Mouse (Mus musculus): Measurements from ENCODE around the gene Tyw3. TPM values are rescaled to one million over a fixed set of nuclear protein-coding genes. Genes with fewer than 3 reads are reported as not detected.

Gene Tyw3
- polyA plus RNA-seq, 1 experiment from 2014 or later = 13.4 TPM

- Histone ChIP-seq H3K4me3 (ENCODE audit: low read depth, low read length) (no peak overlapping the region), H3K4me1 (ENCODE audit: control insufficient read depth, insufficient read depth, low read length) (peaks cover 8% of the 10 kb centered on the region), H3K27me3 (ENCODE audit: control insufficient read depth, insufficient read depth, low read depth, low read length) (peaks cover 6% of the 10 kb centered on the region), H3K4me2 (ENCODE audit: low read length) (no peak overlapping the region), H3K9ac (ENCODE audit: low read depth, low read length) (no peak overlapping the region), H3K9me3 (replicated peaks; ENCODE audit: control insufficient read depth, low read length, poor library complexity, severe bottlenecking) (no peaks in the 10 kb centered on the region), H3K27ac (ENCODE audit: low read length) (no peak overlapping the region), H3K36me3 (ENCODE audit: control insufficient read depth, insufficient read depth, low read length) (no peaks in the 10 kb centered on the region)
- WGBS = 34% methylated on average over 8 of the region's 8 CpGs
- ATAC-seq = no peak
Observed at GRCm38 (mm10) chr3:154548868-154549301, 48.0 kb downstream of the Tyw3 start.

DNA sequence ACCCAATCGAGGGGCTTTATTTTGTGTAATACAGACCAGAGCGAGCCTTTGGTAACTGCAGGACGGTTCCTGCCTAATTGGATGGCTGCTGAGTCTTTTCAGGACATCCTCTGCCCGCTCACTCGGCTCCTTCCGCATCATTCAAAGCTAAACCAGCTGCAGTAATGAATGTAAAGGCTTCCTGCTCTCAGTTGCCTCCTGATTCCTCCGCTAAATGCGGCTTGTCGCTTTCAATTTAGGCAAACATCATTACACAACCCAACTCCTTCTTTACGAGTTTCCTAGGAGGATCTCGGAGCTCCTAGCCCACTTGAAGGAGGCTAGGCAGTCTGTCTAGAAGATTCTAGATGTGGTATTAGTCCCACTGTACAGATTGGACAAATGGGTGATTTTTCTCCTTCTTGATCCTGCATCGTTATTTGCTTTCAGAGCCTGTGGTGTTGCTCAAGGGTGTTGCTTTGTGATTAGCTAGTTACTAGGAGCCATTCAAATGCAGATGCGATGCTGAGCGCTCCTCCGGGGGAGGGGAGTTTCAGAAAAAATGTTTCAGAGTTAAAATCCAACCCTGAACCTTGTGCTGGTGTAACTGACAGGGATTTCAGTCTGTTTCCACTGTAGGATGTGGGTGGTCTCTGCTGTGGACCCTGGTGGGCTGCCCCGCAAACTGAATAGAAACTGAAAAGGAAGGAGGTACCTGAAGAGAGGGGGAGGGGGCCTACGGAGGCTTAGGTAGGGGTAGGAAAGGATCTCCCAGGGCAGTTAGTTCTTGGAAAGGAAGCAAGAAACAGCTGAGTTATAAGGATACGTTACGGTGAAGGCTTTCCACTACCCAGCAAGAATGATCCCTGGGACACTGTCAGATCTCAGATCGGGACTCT is 49.1 kb downstream of the Tyw3 start:
- Histone ChIP-seq H3K9ac (ENCODE audit: low read depth, low read length) (no peak overlapping the region), H3K4me2 (ENCODE audit: low read length) (peak overlapping the region; percentile 35), H3K4me1 (ENCODE audit: control insufficient read depth, insufficient read depth, low read length) (peaks cover 8% of the 10 kb centered on the region), H3K36me3 (ENCODE audit: control insufficient read depth, insufficient read depth, low read length) (no peaks in the 10 kb centered on the region), H3K4me3 (ENCODE audit: low read depth, low read length) (no peak overlapping the region), H3K27me3 (ENCODE audit: control insufficient read depth, insufficient read depth, low read depth, low read length) (peaks cover 6% of the 10 kb centered on the region), H3K27ac (ENCODE audit: low read length) (no peak overlapping the region), H3K9me3 (replicated peaks; ENCODE audit: control insufficient read depth, low read length, poor library complexity, severe bottlenecking) (no peaks in the 10 kb centered on the region)
- no peak for ATAC-seq
- WGBS = 3% methylated on average over 20 of the region's 20 CpGs

DNA sequence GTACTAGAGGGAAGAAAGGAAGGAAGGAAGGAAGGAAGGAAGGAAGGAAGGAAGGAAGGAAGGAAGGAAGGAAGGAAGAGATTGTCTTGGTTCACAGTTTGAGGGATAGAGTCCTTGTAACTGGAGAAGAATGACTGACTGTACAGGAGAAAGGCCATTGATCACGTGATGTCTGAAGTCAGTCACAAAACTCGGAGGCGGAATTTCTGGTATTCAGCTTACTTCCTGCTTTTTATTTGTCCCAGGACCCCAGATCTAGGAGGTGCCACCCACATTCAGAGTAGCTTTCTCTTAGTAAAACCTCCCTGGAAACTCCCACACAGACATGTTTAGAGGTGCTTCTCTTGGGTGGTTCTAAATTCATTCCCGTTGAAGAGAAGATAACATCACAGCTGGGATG is 50.7 kb downstream of the Tyw3 start:
- ATAC-seq = no peak
- H3K4me3 ChIP-seq (ENCODE audit: low read depth, low read length) = no peak overlapping the region
- peaks cover 8% of the 10 kb centered on the region for H3K4me1 ChIP-seq (ENCODE audit: control insufficient read depth, insufficient read depth, low read length)
- no peaks in the 10 kb centered on the region for H3K36me3 ChIP-seq (ENCODE audit: control insufficient read depth, insufficient read depth, low read length)
- no peaks in the 10 kb centered on the region for H3K9me3 ChIP-seq (replicated peaks; ENCODE audit: control insufficient read depth, low read length, poor library complexity, severe bottlenecking)
- H3K27ac ChIP-seq (ENCODE audit: low read length) = no peak overlapping the region
- H3K9ac ChIP-seq (ENCODE audit: low read depth, low read length) = no peak overlapping the region
- H3K27me3 ChIP-seq (ENCODE audit: control insufficient read depth, insufficient read depth, low read depth, low read length) = peaks cover 6% of the 10 kb centered on the region
- no peak overlapping the region for H3K4me2 ChIP-seq (ENCODE audit: low read length)
- 86% methylated on average over 4 of the region's 4 CpGs for WGBS

DNA sequence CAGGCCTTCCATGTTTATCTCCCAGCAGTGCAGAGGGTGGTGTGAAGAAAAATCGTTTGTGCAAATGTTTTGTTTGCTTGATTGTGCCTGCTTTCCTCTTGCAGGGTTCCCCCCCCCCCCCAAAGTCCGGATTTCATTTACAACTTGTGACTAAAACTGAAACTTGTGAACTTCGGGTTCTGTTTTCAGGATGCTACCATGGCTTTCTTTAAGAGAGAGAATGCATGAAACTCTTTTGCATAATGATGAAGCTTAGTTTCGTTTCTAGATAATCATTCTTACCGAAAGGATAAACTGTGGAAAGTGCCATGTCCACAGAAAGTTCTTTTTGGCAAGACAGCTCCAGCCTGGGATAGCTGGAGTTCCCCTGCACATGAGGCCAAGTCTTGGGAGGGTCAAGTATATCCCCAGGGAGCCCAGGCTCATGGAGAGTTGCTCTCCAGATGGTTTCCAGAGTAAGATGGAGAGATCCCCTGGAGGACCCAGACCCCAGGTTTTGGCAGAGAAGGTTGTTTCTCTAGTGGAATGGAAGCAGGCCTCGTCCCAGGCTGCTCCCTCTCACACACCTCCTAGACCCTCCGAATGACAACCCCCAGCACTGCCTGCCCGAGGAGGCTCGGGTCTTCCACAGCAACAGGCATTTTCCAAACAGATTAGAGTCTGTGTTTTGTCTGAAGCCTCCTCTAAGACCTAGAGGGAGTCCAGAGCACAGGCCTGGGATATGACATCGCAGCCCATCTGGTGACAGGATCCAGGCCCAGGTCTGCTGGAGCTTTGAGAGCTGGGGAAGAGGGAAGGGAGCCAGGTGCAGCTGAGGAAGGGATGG is 56.6 kb downstream of the Tyw3 start:
- H3K27me3 ChIP-seq (ENCODE audit: control insufficient read depth, insufficient read depth, low read depth, low read length) = no peaks in the 10 kb centered on the region
- 73% methylated on average over 10 of the region's 10 CpGs for WGBS

GRCm38 (mm10) chr3:154536134-154536533 is 60.8 kb downstream of the Tyw3 start:
- no peak overlapping the region for H3K27ac ChIP-seq (ENCODE audit: low read length)
- ATAC-seq = no peak
- no peaks in the 10 kb centered on the region for H3K9me3 ChIP-seq (replicated peaks; ENCODE audit: control insufficient read depth, low read length, poor library complexity, severe bottlenecking)
- no peaks in the 10 kb centered on the region for H3K36me3 ChIP-seq (ENCODE audit: control insufficient read depth, insufficient read depth, low read length)
- H3K27me3 ChIP-seq (ENCODE audit: control insufficient read depth, insufficient read depth, low read depth, low read length) = no peaks in the 10 kb centered on the region
- whole genome bisulfite sequencing = 84% methylated on average over 5 of the region's 5 CpGs
- no peak overlapping the region for H3K4me3 ChIP-seq (ENCODE audit: low read depth, low read length)
- no peak overlapping the region for H3K4me2 ChIP-seq (ENCODE audit: low read length)
- no peaks in the 10 kb centered on the region for H3K4me1 ChIP-seq (ENCODE audit: control insufficient read depth, insufficient read depth, low read length)
- no peak overlapping the region for H3K9ac ChIP-seq (ENCODE audit: low read depth, low read length)

More for the DNA sequence above, 56.6 kb downstream of the Tyw3 start:
- ATAC-seq = no peak
- no peak overlapping the region for H3K4me2 ChIP-seq (ENCODE audit: low read length)
- no peaks in the 10 kb centered on the region for H3K4me1 ChIP-seq (ENCODE audit: control insufficient read depth, insufficient read depth, low read length)
- no peak overlapping the region for H3K27ac ChIP-seq (ENCODE audit: low read length)
- H3K36me3 ChIP-seq (ENCODE audit: control insufficient read depth, insufficient read depth, low read length) = no peaks in the 10 kb centered on the region
- H3K4me3 ChIP-seq (ENCODE audit: low read depth, low read length) = no peak overlapping the region
- no peak overlapping the region for H3K9ac ChIP-seq (ENCODE audit: low read depth, low read length)
- H3K9me3 ChIP-seq (replicated peaks; ENCODE audit: control insufficient read depth, low read length, poor library complexity, severe bottlenecking) = no peaks in the 10 kb centered on the region

DNA sequence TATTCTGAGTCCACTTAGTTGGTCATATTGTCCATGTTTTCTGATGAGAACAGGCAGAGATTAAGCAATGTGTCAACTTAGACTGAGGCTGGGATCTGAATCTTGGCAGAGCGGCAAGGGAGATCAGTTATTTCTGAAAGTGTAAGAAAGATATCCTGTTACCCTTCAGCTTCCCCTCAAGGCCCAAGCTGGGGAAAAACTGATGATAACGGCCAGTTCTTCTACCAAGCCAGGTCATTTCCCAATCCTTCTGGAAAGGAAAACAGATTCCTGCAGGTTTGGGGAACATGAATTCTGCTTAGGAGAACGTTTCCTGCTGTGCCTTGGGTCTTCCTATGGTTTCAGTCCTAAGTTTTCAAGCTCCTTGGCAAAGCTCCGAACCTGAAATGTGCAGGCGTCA is 63.7 kb downstream of the Tyw3 start:
- H3K4me2 ChIP-seq (ENCODE audit: low read length) = no peak overlapping the region
- H3K27ac ChIP-seq (ENCODE audit: low read length) = no peak overlapping the region
- no peak overlapping the region for H3K4me3 ChIP-seq (ENCODE audit: low read depth, low read length)
- no peaks in the 10 kb centered on the region for H3K9me3 ChIP-seq (replicated peaks; ENCODE audit: control insufficient read depth, low read length, poor library complexity, severe bottlenecking)
- H3K36me3 ChIP-seq (ENCODE audit: control insufficient read depth, insufficient read depth, low read length) = no peaks in the 10 kb centered on the region
- H3K27me3 ChIP-seq (ENCODE audit: control insufficient read depth, insufficient read depth, low read depth, low read length) = no peaks in the 10 kb centered on the region
- WGBS = 83% methylated on average over 5 of the region's 5 CpGs
- H3K4me1 ChIP-seq (ENCODE audit: control insufficient read depth, insufficient read depth, low read length) = no peaks in the 10 kb centered on the region
- H3K9ac ChIP-seq (ENCODE audit: low read depth, low read length) = no peak overlapping the region
- no peak for ATAC-seq

DNA sequence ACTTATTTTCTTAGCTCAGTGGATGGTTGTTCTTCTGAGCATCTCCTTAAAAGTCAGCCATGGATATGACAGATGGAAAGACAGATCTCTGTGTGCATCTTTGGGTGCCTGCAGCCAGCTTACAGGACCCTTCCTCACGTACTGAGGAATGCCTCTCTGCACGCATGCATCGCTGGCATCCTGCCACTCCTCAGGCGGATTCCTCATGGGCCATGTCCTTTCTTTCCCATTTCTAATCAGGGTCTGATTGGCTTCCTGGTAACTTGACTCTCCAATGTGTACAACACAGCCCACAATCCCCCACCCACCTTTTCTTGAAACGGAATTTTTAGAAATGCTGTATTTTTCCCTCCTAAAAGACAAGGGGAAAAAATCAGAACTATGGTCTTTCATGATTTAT is 67.9 kb downstream of the Tyw3 start:
- Histone ChIP-seq H3K4me2 (ENCODE audit: low read length) (no peak overlapping the region), H3K9ac (ENCODE audit: low read depth, low read length) (no peak overlapping the region), H3K27me3 (ENCODE audit: control insufficient read depth, insufficient read depth, low read depth, low read length) (no peaks in the 10 kb centered on the region), H3K9me3 (replicated peaks; ENCODE audit: control insufficient read depth, low read length, poor library complexity, severe bottlenecking) (no peaks in the 10 kb centered on the region), H3K27ac (ENCODE audit: low read length) (no peak overlapping the region), H3K4me3 (ENCODE audit: low read depth, low read length) (no peak overlapping the region), H3K4me1 (ENCODE audit: control insufficient read depth, insufficient read depth, low read length) (no peaks in the 10 kb centered on the region), H3K36me3 (ENCODE audit: control insufficient read depth, insufficient read depth, low read length) (no peaks in the 10 kb centered on the region)
- no peak for ATAC-seq
- WGBS = 61% methylated on average over 5 of the region's 5 CpGs

- 36% methylated on average over 6 of the region's 6 CpGs for WGBS
- no peak overlapping the region for H3K9ac ChIP-seq (ENCODE audit: low read depth, low read length)
- no peak for ATAC-seq
- no peak overlapping the region for H3K4me2 ChIP-seq (ENCODE audit: low read length)
- no peak overlapping the region for H3K27ac ChIP-seq (ENCODE audit: low read length)
- no peak overlapping the region for H3K4me3 ChIP-seq (ENCODE audit: low read depth, low read length)
- H3K27me3 ChIP-seq (ENCODE audit: control insufficient read depth, insufficient read depth, low read depth, low read length) = no peaks in the 10 kb centered on the region
- H3K9me3 ChIP-seq (replicated peaks; ENCODE audit: control insufficient read depth, low read length, poor library complexity, severe bottlenecking) = no peaks in the 10 kb centered on the region
- H3K36me3 ChIP-seq (ENCODE audit: control insufficient read depth, insufficient read depth, low read length) = no peaks in the 10 kb centered on the region
- H3K4me1 ChIP-seq (ENCODE audit: control insufficient read depth, insufficient read depth, low read length) = no peaks in the 10 kb centered on the region
Observed at GRCm38 (mm10) chr3:154526610-154527009, 70.3 kb downstream of the Tyw3 start.

Data from midbrain, embryonic 16.5 days (tissue).